Mouse (Mus musculus) brain, adult 2 months (tissue): ENCODE data around the gene Med13.
A peak's percentile ranks its signal among the peaks of the same experiment; 100 is the strongest.

ENCODE experiments used
- DNase-seq: peaks from one replicate; pipeline ENCODE4 v3.0.0; 2011; ENCODE audit warnings: low read depth, low spot score

Gene Med13

GRCm38 (mm10) chr11:86356854-86357788 is at the start of gene Med13:
Gene Med13 (minus strand): TSS chr11:86357602.
- peak; percentile 44 for DNase-seq

- no peak for DNase-seq
Measured at GRCm38 (mm10) chr11:86404590-86404989, 47.2 kb upstream of the Med13 start.

DNA sequence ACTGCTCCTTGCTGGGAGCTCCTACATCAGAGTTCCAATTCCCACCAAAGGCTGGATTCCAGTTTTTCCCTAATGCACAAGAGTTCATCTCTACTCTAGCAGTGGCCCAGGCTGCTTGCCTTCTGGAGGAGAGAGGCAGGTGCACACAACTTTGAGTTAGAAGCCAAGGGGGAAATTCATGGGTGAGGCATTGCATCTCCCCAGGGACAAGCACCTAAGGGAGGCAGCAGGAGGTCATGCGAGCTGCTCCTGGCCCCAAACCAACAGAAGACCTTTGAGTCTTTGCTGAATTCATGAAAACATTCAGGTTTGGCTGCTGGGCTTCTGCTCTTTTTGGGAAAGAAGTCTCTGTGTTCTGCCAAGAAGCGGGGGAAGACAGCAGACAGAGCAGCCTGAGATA is 46.4 kb upstream of the Med13 start:
- peak; percentile 13 for DNase-seq

GRCm38 (mm10) chr11:86399241-86400107 is 42.1 kb upstream of the Med13 start:
- no peak for DNase-seq

GRCm38 (mm10) chr11:86396950-86397594 is 39.7 kb upstream of the Med13 start:
- DNase-seq, result no peak

DNA sequence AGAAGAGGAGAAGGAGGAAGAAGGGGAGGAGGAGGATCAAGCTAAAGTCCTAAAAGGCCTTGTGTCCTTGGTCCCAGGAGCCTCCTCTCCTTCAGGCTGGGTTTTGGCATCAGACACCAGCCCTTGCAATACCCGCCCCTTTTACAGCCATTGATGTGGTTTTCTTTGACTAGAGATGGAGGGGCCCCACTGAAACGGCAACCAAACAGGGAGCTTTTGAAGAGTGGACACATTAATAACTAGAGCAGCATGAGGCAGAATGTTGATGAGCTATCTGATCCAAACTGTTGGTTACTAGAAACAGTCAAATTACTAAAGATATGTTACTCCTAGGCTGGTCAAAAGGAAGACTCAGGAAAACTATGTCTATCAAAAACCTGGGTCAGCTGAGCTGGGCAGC is 39.1 kb upstream of the Med13 start:
- DNase-seq, result no peak

- peak; percentile 71 for DNase-seq
Measured at GRCm38 (mm10) chr11:86395513-86396125, 38.2 kb upstream of the Med13 start.

DNA sequence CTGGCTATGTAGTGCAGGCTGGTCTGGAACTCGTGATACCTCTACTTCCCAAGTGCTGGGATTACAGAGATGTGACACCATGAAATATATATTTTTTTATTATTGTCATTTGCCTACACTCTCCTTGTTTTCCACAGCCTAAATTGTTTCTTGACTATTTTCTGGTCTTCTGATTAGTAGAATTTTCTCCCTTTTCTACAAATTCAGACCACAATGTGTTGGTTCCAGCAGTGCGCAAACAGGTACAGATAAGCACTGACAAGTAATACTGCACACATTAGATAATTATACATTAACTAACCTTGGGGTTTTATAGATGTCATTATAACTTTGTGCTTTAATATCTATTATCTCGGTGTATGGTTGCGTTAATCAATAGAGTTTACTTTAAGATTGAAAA is 37.7 kb upstream of the Med13 start:
- no peak for DNase-seq

DNA sequence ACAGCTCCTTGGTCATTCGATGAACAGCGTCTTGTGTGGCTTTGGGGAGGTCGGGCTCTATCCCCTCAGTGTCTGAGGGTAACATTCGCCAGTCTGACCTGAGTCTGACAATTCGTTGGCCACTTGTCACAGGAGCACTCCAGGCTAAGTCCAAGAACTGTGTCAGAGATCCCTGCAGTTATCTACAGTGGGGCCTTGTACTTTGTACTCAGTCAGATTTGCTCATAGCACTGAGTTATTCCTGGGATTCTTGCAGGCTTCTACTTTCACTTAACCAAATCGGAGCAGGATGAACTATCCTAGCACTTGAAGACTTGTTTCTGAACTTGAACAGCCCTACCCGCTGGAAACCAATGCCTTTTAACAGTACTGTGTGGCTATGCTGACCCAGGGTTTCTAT is 34.3 kb upstream of the Med13 start:
- no peak for DNase-seq

GRCm38 (mm10) chr11:86390308-86390707 is 32.9 kb upstream of the Med13 start:
- no peak for DNase-seq

- no peak for DNase-seq
Measured at GRCm38 (mm10) chr11:86389506-86389905, 32.1 kb upstream of the Med13 start.

DNA sequence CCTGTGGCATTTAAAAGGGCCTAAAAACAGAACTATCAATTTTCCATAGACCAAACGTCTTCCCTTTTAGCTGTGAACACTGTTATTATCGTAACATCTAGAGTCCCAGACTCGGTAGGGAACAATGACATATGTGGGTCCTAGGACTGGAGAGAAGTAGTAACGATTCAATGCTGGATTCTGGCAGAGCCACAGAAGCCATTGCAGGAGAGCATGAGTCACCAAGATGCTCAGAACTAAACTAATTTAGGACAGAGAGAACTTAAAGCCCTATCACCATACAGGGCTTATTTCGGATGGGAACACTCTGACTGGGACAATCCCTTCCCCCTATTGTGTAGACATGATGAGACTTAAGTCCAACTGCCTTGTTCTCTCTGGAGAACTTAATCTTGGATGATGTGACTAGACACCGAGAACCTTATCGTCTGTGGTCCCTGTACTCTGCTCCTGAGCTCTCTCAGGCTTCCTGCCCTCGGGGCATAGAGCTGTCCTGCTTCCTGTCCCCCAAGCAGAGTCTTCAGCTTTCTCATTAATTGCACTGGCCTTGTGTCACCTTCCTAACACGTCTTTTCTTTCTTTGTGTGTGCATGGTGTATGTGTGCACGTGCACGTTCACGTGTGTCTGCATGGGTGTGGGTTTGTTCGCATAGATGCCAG is 31.5 kb upstream of the Med13 start:
- DNase-seq, result peak; percentile 75

- no peak for DNase-seq
Measured at GRCm38 (mm10) chr11:86387121-86387893, 29.9 kb upstream of the Med13 start.

- peak; percentile 37 for DNase-seq
Measured at GRCm38 (mm10) chr11:86386576-86386975, 29.2 kb upstream of the Med13 start.

DNA sequence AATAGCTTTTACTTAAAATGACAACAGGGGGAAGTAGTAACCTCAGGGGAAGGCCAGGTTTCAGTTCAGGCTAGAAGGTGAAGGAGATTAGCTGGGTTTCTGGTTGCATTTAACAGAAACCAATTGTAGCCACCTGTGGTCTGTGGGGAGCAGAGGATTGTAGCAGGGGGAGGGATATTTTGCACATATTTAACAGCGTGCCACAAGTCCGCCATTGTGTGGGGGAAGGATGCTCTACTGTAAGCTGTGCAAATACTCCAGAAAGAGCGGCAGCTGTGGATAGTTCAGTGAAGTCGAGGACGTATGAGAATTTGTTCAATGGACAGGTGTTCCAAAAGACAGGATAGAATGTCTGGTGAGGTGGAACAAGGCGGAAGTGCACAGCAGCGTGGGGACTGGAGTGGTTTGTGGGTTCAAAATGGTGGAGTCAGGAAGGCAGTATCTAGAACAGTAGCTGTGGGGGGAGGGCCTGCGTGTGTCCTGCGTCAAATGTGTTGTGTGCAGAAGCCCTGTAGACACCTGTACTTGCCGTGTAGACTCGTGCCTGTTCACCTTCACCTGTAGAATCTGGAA is 28.4 kb upstream of the Med13 start:
- no peak for DNase-seq

- no peak for DNase-seq
Measured at GRCm38 (mm10) chr11:86384141-86384540, 26.7 kb upstream of the Med13 start.

DNA sequence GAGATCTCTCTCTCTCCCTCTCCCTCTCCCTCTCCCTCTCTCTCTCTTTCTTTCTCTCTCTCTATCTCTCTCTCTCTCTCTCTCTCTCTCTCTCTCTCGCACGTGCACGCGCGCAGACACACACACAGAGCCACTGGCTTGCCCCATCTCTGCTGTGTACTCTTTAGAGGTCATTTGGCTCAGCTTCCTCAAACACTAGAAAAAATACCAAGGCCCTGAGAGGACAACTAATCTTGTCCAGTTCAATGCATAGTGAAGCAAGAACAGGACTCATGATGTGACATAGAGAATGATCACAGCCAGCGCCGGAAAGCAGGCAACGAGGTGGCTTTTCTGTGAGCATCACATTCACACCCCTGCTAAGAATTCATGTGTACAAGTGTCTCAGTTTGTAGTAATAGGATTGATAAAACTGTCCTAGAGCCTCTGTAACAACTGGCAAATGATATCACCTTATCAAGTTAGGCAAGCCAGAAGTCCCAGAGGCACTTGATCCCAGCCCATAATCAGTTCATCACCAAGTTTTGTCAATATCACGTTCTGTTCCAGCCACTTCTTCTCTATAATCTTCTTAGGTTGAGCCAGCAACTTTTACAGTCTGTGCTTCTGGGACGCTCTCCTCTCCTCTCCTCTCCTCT is 25.2 kb upstream of the Med13 start:
- DNase-seq, result no peak

GRCm38 (mm10) chr11:86381478-86382091 is 24.2 kb upstream of the Med13 start:
- DNase-seq, result no peak
